Mouse (Mus musculus): ENCODE measurements around the gene Paqr6. TPM values are rescaled to one million over a fixed set of nuclear protein-coding genes. Genes with fewer than 3 reads are reported as not detected.
"Not testable (repeated sequence)": the region's sequence is repeated elsewhere in the genome, so short reads cannot be mapped to it uniquely, and the experiment has no call there.

Paqr6 gene
- total RNA-seq, 2 experiments from 2014 or later: 0.15 to 0.56 TPM

DNA sequence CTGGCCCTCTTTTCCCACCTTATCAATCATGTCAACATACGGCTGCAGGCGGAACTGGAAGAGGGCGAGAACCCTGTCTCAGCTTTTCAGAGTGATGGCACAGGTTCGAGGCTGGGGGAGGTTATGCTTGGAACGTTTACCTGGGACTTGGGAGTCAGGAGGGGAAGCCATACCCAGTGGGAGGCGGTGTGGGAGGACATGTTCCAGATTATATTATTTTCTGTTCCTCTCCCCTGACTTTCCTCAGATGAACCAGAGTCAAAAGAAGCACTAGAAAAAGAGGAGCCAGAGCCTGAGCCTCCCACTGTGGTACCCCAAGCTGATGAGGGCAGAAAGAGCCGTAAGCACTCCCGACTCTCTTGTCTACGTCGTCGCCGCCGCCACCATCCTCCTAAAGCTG is 13.7 kb upstream of the Paqr6 start:
- Histone ChIP-seq H3K27ac (no peak overlapping the region), H3K4me3 (no peak overlapping the region)
- TF ChIP-seq CTCF (IDR thresholded peaks at IDR 0.05): no peak
- no peak for DNase-seq
- intact Hi-C loops (cut with DNase I): no loop called here

DNA sequence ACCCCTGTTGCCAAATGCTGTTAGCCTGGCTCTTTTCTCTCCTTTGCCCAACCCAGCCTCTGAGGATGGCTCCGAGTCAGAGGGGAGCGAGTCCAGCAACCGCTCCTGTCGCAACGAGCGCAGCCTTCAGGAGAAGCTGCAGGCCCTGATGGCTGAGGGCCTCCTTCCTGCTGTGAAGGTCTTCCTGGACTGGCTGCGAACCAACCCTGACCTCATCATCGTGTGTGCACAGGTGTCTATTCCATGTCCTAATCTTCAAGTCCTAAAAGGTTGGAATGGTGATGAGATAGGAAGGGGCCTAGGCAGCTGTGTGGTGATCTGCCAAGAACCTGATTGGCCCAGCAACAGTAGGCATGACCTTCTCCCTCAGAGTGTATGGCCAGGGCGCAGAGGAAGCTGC is 11.5 kb upstream of the Paqr6 start:
- DNase-seq: no peak
- intact Hi-C loops (cut with DNase I): no loop called here
- Histone ChIP-seq H3K27ac (peak overlapping the region; percentile 78; the same call in 1 of the 2 replicates), H3K4me3 (no peak overlapping the region)
- no peak for TF ChIP-seq CTCF (IDR thresholded peaks at IDR 0.05)

DNA sequence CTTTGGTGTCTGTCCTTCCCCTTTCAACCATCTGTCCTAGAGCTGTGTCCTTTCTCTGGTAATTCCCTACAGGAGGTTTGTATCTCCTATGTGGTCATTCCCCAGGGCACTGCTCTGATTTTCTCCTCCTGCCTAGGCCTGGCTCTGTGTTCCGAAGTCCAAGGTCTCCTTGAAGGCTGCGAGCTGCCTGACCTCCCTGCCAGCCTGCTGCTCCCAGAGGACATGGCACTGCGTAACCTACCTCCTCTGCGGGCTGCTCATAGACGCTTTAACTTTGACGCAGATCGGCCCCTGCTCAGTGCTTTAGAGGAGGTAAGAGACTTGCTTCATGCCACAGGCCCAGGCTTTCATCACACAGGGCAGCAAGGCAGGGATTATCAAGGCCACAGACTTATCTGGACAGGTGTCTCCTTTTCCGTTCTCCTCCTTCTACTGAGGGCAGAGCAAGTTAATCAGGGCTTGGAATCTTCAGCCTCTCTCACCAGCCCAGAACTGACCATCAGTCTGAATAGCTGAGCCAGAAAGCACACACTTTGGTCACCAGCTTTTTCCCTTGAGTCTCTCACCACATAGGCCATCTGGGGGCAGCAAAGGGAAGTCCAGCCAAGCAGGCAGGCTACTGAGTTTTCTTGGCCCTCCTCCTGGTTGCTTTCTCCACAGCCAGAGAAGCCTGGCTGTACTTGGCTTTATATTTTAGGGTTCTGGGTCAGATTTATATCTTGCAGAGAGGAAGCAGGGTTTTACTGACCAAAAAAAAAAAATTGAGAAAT is 9.8 kb upstream of the Paqr6 start:
- peak; percentile 43 for TF ChIP-seq CTCF (IDR thresholded peaks at IDR 0.05)
- H3K4me3 ChIP-seq: no peak overlapping the region
- intact Hi-C loops (cut with DNase I): no loop called here
- H3K27ac ChIP-seq: peak overlapping the region; percentile 78
- peak; percentile 63 for DNase-seq

DNA sequence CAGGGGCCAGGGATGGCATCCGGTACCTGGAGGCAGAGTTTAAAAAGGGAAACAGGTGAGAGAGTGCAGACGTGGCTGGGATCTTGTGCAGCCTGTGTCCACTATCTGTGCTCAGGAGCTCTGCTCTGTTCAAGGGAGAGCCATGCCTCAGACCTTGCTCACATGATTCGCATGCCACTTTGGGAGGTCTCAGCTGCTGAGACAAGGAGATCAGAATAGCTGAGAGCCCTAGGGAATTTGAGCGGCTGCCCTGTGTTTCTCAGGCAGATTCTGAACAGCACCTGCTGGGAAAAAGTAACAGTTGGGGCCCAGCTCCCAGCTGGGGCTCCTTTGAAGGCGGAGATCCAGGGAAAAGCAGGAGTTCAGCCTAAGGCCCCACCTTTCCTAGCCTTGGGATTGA is 4.8 kb upstream of the Paqr6 start:
- H3K4me3 ChIP-seq: no peak overlapping the region
- no peak for DNase-seq
- intact Hi-C loops (cut with DNase I): no loop called here
- TF ChIP-seq CTCF (IDR thresholded peaks at IDR 0.05): no peak
- peak overlapping the region; percentile 59 for H3K27ac ChIP-seq

DNA sequence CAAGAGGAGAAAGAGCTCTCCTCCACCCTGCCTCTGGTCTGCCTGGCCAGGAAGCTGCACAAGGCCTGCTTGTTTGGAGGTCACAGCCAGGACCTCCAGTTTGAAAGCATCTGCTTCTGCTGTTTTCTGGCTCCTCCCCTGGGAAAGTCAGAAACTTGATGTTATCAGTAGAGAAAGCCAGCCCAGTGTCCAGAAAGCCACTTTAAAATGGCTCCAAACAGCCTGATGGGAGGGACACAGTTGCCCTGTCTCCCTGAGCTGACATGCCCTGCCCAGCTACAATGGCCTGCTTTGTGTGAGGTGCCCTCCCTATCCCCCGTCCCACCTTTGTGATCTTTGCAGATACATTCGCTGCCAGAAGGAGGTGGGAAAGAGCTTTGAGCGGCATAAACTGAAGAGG is 4.4 kb upstream of the Paqr6 start:
- TF ChIP-seq CTCF (IDR thresholded peaks at IDR 0.05): no peak
- Histone ChIP-seq H3K4me3 (no peak overlapping the region), H3K27ac (peak overlapping the region; percentile 59)
- DNase-seq: no peak
- intact Hi-C loops (cut with DNase I): no loop called here

DNA sequence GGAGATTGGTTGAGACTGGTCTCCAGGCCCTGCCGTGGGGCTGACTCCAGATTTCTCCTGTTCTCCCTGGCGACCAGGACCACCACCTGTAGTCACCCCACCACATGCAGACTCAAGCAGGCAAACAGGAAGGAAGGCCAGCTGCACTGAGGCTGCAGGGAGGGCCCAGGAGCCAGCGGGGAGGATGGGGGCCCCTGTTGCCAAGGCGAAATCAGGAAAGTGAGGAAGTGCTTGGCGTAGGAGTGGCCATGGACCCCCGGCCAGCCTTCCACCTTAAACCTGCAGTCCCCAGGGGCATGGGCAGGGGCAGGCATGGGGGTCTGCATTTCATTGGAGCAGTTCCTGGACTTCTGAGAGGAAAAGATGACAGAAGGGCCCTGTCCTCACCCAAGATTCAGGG is 3.3 kb upstream of the Paqr6 start:
- Histone ChIP-seq H3K4me3 (no peak overlapping the region), H3K27ac (peak overlapping the region; percentile 61; the same call in 1 of the 2 replicates)
- TF ChIP-seq CTCF (IDR thresholded peaks at IDR 0.05): no peak
- intact Hi-C loops (cut with DNase I): no loop called here
- DNase-seq: no peak

DNA sequence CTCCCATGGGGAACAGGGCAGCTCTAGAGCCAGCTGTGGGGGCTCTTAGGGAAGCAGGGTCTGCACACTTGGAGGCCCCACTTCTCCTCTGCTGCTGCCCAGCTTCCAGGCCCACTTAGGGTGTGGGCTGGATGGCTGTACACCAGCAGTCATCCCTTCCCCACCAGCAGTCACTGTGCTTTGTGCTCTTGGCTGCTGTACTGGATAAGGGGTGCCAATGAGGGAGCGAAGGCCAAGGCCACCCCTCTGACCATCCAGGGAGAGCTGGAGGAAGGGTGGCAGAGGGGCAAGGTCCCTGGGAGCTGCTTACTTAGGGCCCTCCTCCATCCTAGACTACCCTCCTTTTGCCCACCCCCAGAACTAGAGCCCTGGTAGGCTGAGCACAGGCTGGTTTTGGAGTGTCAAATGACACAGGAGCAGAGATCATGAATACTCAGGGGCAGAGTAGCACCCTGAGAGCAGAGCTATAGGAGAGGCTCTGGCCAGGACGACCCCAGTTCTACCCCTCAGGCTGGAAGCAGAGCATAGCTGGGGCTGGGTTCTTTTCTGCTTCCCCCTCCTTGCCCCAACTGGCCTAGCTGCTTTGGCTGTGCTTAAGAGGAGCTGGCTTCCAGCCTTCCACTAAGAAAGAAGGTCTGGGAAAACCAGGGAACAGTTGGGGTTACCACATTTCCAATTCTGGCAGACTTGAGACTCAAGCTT is 2.6 kb upstream of the Paqr6 start:
- peak overlapping the region; percentile 61 for H3K27ac ChIP-seq
- intact Hi-C loops (cut with DNase I): no loop called here
- H3K4me3 ChIP-seq: no peak overlapping the region
- TF ChIP-seq CTCF (IDR thresholded peaks at IDR 0.05): no peak
- DNase-seq: no peak

DNA sequence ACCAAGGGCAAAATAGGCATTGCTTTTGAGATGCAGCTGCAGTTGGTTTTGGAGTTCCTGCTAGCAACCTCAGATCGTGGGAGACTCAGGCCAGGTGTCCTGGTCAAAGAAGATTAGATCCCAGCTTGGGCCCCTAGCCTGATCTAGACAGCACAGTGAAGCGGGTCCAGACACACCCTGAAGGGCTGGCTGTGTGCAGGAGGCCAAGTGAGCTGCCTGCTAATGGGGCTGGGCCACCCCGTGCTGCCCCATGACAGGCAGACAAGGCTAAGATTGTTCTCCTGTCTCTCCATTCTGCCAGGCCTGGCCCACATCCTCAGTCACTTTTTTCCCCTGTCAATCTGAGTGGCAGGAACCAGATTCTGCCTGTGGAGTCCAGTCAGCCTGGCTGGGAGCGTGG is 684 bp upstream of the Paqr6 start:
- no peak for DNase-seq
- intact Hi-C loops (cut with DNase I): no loop called here
- TF ChIP-seq CTCF (IDR thresholded peaks at IDR 0.05): no peak
- Histone ChIP-seq H3K4me3 (no peak overlapping the region), H3K27ac (peak overlapping the region; percentile 65; the same call in 1 of the 2 replicates)

DNA sequence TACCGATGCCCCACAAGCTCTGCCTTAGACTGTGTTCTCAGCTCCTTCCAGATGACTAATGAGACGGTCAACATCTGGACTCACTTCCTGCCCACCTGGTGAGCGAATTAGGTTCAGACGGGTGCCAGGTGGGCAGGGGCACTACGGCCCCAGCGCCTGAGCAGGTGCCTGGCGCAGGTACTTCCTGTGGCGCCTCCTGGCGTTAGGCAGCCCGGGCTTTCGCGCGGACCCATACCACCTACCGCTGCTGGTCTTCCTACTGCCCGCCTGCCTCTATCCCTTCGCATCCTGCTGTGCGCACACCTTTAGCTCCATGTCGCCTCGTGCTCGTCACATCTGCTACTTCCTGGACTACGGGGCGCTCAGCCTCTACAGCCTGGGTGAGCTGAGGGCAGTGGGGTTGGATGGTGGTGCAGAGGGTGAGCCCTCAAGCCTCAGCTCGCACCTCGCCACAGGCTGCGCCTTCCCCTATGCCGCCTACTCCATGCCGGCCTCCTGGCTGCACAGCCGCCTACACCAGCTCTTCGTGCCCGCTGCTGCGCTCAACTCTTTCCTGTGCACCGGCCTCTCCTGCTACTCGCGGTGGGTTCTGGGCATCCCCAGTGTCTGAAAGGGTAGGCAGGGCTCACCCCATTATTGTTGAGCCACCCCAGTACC is 1.4 kb downstream of the Paqr6 start:
- intact Hi-C loops (cut with DNase I): no loop called here
- Histone ChIP-seq H3K27ac (no peak overlapping the region), H3K4me3 (no peak overlapping the region)
- DNase-seq: no peak
- TF ChIP-seq CTCF (IDR thresholded peaks at IDR 0.05): no peak

DNA sequence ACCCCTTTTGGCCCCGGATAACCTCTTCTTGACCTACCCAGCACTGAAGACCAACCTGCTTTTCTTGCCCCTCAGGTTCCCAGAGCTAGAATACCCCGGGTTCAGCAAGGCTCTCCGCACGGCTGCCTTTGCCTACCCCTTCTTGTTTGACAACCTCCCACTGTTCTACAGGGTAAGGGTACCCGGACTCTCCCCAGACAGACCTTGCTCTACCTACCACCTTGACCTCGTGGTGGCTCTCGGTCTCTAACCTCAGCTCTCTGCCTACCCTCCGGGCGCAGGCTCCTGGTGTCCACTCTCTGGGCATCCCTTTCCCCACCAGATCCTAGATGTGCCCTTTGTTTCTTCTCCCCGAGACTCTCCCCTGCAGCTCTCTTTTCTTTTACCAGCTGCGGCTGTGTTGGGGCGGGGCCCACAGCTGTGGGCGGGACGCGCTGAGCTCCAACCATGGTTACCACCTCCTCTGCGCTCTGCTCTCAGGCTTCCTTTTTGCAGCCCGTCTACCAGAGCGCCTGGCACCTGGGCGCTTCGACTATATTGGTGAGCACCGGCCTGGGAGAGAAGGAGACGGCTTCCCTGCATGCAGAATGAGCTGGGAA is 2.5 kb downstream of the Paqr6 start:
- intact Hi-C loops (cut with DNase I); H3K27ac ChIP-seq: not testable (repeated sequence)
- peak; percentile 54 for DNase-seq
- H3K4me3 ChIP-seq: peak overlapping the region; percentile 35

DNA sequence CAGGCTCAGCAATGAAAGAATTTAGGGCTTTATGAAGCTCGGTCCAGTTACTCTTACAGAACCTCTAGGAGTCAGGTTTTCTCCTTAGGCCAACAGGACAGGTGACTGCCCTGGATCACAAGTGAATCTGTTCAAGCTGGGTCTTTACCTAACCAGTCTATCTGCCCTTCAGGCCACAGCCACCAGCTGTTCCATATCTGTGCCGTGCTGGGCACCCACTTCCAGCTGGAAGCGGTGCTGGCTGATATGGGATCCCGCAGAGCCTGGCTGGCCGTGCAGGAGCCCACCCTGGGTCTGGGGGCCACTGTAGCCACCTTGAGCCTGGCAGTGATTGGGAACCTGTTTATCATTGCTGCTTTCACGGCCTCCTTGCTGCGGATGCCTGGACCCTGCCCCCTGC is 3.1 kb downstream of the Paqr6 start:
- intact Hi-C loops (cut with DNase I); H3K27ac ChIP-seq; H3K4me3 ChIP-seq; DNase-seq: not testable (repeated sequence)

DNA sequence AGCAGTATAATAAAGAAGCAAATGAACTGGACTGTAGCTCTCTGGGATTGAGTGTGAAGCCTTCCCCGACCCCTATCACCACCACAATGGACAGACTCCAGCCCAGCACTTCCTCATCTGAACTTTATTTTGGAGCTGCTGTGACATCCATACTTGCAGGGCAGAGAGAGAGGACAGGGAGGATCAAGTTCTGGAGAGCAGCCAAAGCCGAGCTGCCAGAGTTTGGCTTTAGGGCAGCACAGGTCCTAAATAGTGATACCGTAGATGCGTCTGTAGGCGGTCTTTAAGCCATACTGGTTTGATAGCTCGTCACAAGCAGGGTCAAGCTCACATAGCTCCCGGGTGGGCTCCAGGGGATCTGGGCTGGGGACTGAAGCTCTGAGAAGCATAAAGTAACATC is 4.1 kb downstream of the Paqr6 start:
- peak; percentile 87 for DNase-seq
- intact Hi-C loops (cut with DNase I); H3K4me3 ChIP-seq; H3K27ac ChIP-seq: not testable (repeated sequence)

DNA sequence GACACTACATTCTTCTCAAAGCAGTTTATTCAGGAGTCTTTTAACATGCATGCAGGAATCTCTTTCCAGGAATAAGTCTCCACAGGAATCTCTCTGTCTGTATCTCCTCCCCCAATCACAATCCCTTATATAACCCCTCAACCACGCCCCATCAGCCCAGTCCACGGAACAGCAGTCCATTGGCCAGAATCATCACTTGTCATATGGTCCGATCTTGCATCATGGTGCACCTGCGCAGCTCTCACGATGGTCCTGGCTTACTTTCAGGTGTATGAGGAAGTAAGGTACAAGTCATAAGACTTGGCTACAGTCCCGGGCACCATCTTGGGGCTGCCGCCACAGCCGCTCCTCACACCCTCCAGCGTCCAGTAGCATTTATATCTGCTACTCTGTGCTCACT is 8.3 kb downstream of the Paqr6 start, which contains the start of gene Bglap3:
Gene Bglap3 (minus strand): TSS at position 101 of the 400 bp plus-strand sequence.
- H3K27ac ChIP-seq; DNase-seq; H3K4me3 ChIP-seq; intact Hi-C loops (cut with DNase I): not testable (repeated sequence)

DNA sequence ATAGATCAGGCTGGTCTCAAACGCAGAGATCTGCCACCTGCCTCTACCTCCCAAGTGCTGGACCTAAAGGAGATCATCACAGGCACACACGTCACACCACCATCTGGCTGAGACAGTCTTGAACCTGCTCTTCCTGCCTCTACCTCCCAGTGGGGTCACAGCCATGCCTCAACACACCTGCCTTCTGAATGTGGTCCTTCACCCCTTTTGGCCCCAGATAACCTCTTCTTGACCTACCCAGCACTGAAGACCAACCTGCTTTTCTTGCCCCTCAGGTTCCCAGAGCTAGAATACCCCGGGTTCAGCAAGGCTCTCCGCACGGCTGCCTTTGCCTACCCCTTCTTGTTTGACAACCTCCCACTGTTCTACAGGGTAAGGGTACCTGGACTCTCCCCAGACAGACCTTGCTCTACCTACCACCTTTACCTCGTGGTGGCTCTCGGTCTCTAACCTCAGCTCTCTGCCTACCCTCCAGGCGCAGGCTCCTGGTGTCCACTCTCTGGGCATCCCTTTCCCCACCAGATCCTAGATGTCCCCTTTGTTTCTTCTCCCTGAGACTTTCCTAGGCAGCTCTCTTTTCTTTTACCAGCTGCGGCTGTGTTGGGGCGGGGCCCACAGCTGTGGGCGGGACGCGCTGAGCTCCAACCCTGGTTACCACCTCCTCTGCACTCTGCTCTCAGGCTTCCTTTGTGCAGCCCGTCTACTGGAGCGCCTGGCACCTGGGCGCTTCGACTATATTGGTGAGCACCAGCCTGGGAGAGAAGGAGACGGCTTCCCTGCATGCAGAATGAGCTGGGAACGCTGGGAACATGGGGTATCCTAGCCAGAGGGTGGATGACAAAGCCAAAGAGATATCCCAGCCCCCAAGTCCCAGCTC is 11.6 kb downstream of the Paqr6 start:
- DNase-seq; H3K27ac ChIP-seq; intact Hi-C loops (cut with DNase I); H3K4me3 ChIP-seq: not testable (repeated sequence)

DNA sequence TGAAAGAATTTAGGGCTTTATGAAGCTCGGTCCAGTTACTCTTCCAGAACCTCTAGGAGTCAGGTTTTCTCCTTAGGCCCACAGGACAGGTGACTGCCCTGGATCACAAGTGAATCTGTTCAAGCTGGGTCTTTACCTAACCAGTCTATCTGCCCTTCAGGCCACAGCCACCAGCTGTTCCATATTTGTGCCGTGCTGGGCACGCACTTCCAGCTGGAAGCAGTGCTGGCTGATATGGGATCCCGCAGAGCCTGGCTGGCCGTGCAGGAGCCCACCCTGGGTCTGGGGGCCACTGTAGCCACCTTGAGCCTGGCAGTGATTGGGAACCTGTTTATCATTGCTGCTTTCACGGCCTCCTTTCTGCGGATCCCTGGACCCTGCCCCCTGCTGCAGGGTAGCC is 12.3 kb downstream of the Paqr6 start:
- H3K4me3 ChIP-seq; H3K27ac ChIP-seq; DNase-seq; intact Hi-C loops (cut with DNase I): not testable (repeated sequence)

DNA sequence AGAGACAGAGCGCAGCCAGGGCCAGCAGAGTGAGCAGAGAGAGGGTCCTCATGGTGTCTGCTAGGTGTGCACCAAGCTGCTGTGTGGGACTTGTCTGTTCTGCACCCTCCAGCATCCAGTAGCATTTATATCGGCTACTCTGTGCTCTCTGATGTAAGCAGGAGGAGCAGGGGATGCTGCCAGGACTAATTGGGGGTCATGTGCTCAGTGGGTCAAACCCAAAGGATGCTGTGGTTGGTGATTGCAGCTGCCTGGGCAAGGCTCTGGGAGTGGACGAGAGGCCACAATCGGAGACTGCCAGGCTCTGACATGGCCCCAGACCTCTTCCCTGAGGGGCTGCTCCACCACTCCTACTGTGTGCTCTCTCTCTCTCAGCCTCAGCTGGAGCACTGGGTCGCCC is 14.2 kb downstream of the Paqr6 start, which contains the start of gene Bglap2:
Gene Bglap2 (minus strand): TSS at position 101 of the 400 bp plus-strand sequence.
- intact Hi-C loops (cut with DNase I); H3K27ac ChIP-seq; DNase-seq; H3K4me3 ChIP-seq: not testable (repeated sequence)

Measured in gastrocnemius, adult 2 months (tissue).